Mouse (Mus musculus) limb, embryonic 14.5 days (tissue): ENCODE measurements around the gene Ccl1. TPM values are rescaled to one million over a fixed set of nuclear protein-coding genes. Genes with fewer than 3 reads are reported as not detected.

ENCODE experiments used
- ATAC-seq: fragments of 200-750 bp; cut with Nextera tagmentation; 2 replicates; pipeline ENCODE4 v1.8.0; 2017; ENCODE audit warnings: low read depth, moderate number of reproducible peaks, moderate TSS enrichment; ENCODE audit not compliant: low FRiP score
- DNase-seq: peaks from one replicate; pipeline ENCODE4 v3.0.0-alpha.2; 2015; ENCODE audit warnings: low spot score
- H3K27ac ChIP-seq: fragments of 300-500 bp; sonication (generic); replicated peaks from 2 replicates; pipeline ENCODE4 v1.5.1; 2014; ENCODE audit warnings: low read depth, mild to moderate bottlenecking, low read length, moderate library complexity, mixed read lengths
- H3K27me3 ChIP-seq: fragments of 300-500 bp; sonication (generic); 2 replicates; pipeline ENCODE4 v1.6.1; 2014; ENCODE audit warnings: low read length, mixed read lengths; ENCODE audit not compliant: control insufficient read depth, insufficient read depth
- H3K36me3 ChIP-seq: fragments of 300-500 bp; sonication (generic); 2 replicates; pipeline ENCODE4 v1.6.1; 2014; ENCODE audit warnings: mild to moderate bottlenecking, low read length, moderate library complexity, mixed read lengths; ENCODE audit not compliant: control insufficient read depth, insufficient read depth
- H3K4me1 ChIP-seq: fragments of 300-500 bp; sonication (generic); 2 replicates; pipeline ENCODE4 v1.6.1; 2014; ENCODE audit warnings: antibody characterized with exemption, low read length, mixed read lengths; ENCODE audit not compliant: control insufficient read depth, insufficient read depth
- H3K4me2 ChIP-seq: fragments of 300-500 bp; sonication (generic); replicated peaks from 2 replicates; pipeline ENCODE4 v1.6.1; 2014; ENCODE audit warnings: low read depth, mild to moderate bottlenecking, low read length, moderate library complexity; ENCODE audit not compliant: severe bottlenecking
- H3K4me3 ChIP-seq: fragments of 300-500 bp; sonication (generic); replicated peaks from 2 replicates; pipeline ENCODE4 v1.5.1; 2014; ENCODE audit warnings: low read length
- H3K9ac ChIP-seq: fragments of 300-500 bp; sonication (generic); 2 replicates; pipeline ENCODE4 v1.6.1; 2014; ENCODE audit warnings: mild to moderate bottlenecking, low read depth, low read length, moderate library complexity; ENCODE audit not compliant: severe bottlenecking
- H3K9me3 ChIP-seq: fragments of 300-500 bp; sonication (generic); 2 replicates; pipeline ENCODE4 v1.6.1; 2016; ENCODE audit warnings: low read length; ENCODE audit not compliant: control insufficient read depth
- POLR2A ChIP-seq: fragments of 200-500 bp; IDR thresholded peaks from 2 replicates; pipeline ENCODE4 v1.8.0; 2012; ENCODE audit warnings: inconsistent platforms, mild to moderate bottlenecking, moderate library complexity, borderline replicate concordance; ENCODE audit not compliant: insufficient read depth, insufficient read length; ENCODE audit errors: extremely low read depth
- WGBS: fragments of 180-500 bp; shearing (Covaris S2); extraction: QIAGEN DNeasy Blood & Tissue Kit; methylation state at CpG from one replicate; pipeline ENCODE4 v1.1.7; 2014; 5-methylcytosine and 5-hydroxymethylcytosine counted together
- polyA plus RNA-seq, 2 experiments: library from polyadenylated mRNA; depleted of rRNA in 1 of 2; stranded (reverse) in 1 of 2; unstranded in 1 of 2; fragments of >200 nt; fragmentation: Nextera tagmentation in 1 of 2; extraction: Ambion mirVana in 1 of 2; gene quantifications; 2 replicates each; pipeline versions ENCODE4 v1.2.1 to v1.2.3; 2012 to 2014

Ccl1 gene
- polyA plus RNA-seq, 2 experiments, result not detected

GRCm38 (mm10) chr11:82310336-82311045 is 5.0 kb upstream of the Ccl1 start:
- DNase-seq, result no peak
- H3K9ac ChIP-seq, result no peak overlapping the region
- no peak overlapping the region for H3K4me3 ChIP-seq
- no peak for ATAC-seq
- H3K27ac ChIP-seq, result no peak overlapping the region
- WGBS, result 21% methylated on average over 12 of the region's 12 CpGs
- no peaks in the 10 kb centered on the region for H3K36me3 ChIP-seq
- TF ChIP-seq POLR2A, result no peak
- H3K4me2 ChIP-seq, result no peak overlapping the region
- no peaks in the 10 kb centered on the region for H3K9me3 ChIP-seq
- H3K27me3 ChIP-seq, result no peaks in the 10 kb centered on the region
- no peaks in the 10 kb centered on the region for H3K4me1 ChIP-seq

DNA sequence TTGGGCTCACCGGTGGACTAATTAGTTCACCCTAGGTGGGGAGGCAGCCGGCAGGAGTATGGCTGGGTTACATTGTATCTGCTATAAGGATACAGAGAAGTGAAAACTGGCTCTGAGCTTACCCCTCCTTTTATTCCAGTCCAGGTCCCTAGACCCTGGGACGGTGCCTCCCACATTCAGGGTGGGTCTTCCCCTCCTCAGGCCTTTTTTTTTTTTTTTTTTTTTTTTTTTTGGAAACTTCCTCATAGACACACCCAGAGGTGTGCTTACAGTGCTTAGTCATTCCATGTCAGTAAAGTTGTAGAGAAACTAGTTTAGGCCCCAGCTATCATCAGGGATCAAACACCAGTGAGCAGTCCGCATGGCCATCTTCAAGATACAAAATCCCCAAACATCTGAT is 7.6 kb downstream of the Ccl1 start:
- 84% methylated on average over 4 of the region's 4 CpGs for WGBS
- H3K4me2 ChIP-seq, result no peak overlapping the region
- TF ChIP-seq POLR2A, result no peak

GRCm38 (mm10) chr11:82290841-82291240 is 14.6 kb downstream of the Ccl1 start:
- H3K27me3 ChIP-seq, result no peaks in the 10 kb centered on the region
- no peak for TF ChIP-seq POLR2A
- H3K27ac ChIP-seq, result no peak overlapping the region
- ATAC-seq (no peak), DNase-seq (no peak)
- H3K9me3 ChIP-seq, result no peaks in the 10 kb centered on the region
- no peaks in the 10 kb centered on the region for H3K4me1 ChIP-seq
- H3K4me2 ChIP-seq, result no peak overlapping the region
- H3K9ac ChIP-seq, result no peak overlapping the region
- H3K4me3 ChIP-seq, result no peak overlapping the region
- H3K36me3 ChIP-seq, result no peaks in the 10 kb centered on the region

More for the DNA sequence above, 7.6 kb downstream of the Ccl1 start:
- Histone ChIP-seq H3K27me3 (no peaks in the 10 kb centered on the region), H3K9ac (no peak overlapping the region), H3K4me1 (no peaks in the 10 kb centered on the region), H3K27ac (no peak overlapping the region), H3K36me3 (no peaks in the 10 kb centered on the region), H3K9me3 (no peaks in the 10 kb centered on the region), H3K4me3 (no peak overlapping the region)
- ATAC-seq, result no peak
- no peak for DNase-seq

DNA sequence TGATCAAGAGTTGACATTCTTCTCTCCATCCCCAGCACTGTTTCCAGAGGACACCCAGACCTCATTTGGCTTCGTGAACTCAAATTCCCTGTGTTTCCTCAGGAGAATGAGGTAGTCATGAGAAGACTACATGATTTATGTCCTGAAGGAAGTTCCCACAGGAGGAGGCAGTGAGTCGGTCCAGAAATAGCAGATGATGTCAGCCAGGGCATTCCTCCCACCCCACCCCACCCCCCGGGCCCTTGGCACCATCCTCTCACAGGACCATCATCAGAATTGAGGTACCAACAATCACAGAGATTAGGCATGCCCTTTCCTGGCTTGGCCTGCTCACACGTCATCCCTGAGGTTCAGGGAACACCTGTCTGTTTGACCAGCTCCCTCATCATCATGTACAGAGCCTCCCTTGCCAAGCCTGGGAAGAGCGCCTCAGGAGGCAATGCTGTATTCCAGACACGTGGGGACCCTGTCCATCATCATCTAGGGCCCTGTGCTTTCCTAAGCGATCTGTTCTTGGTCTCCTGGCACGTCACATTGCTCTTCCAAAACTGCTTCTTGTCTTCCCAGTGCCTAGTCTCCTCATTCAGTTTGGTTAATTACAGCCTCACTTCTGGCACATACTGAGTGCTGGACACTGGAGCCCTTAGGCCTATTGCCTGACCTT is 31.2 kb downstream of the Ccl1 start:
- WGBS, result 76% methylated on average over 8 of the region's 8 CpGs
- Histone ChIP-seq H3K4me2 (no peak overlapping the region), H3K9me3 (no peaks in the 10 kb centered on the region), H3K4me1 (no peaks in the 10 kb centered on the region), H3K27ac (no peak overlapping the region), H3K9ac (no peak overlapping the region), H3K4me3 (no peak overlapping the region), H3K36me3 (no peaks in the 10 kb centered on the region), H3K27me3 (no peaks in the 10 kb centered on the region)
- ATAC-seq, result no peak
- no peak for DNase-seq
- no peak for TF ChIP-seq POLR2A

GRCm38 (mm10) chr11:82259131-82259530 is 46.4 kb downstream of the Ccl1 start:
- no peak for ATAC-seq
- Histone ChIP-seq H3K27me3 (no peaks in the 10 kb centered on the region), H3K36me3 (no peaks in the 10 kb centered on the region), H3K4me2 (no peak overlapping the region), H3K27ac (no peak overlapping the region), H3K4me3 (no peak overlapping the region), H3K9me3 (no peaks in the 10 kb centered on the region), H3K9ac (no peak overlapping the region), H3K4me1 (no peaks in the 10 kb centered on the region)
- WGBS, result 58% methylated on average over 4 of the region's 4 CpGs
- TF ChIP-seq POLR2A, result no peak
- no peak for DNase-seq
